Mouse (Mus musculus): ENCODE measurements around the gene Slc39a11. TPM values are rescaled to one million over a fixed set of nuclear protein-coding genes. Genes with fewer than 3 reads are reported as not detected.

The Slc39a11 gene
- polyA plus RNA-seq, 1 experiment from 2014 or later = 31.2 TPM

- Histone ChIP-seq H3K4me1 (replicated peaks) (peaks cover 56% of the 10 kb centered on the region), H3K4me3 (replicated peaks) (peak overlapping the region; percentile 85), H3K9ac (replicated peaks) (peak overlapping the region; percentile 86), H3K27me3 (no peaks in the 10 kb centered on the region), H3K4me2 (replicated peaks) (peak overlapping the region; percentile 94), H3K9me3 (no peaks in the 10 kb centered on the region), H3K36me3 (peaks cover 6% of the 10 kb centered on the region), H3K27ac (peak overlapping the region; percentile 96)
- peak; percentile 14 for ATAC-seq
- WGBS = 3% methylated on average over 35 of the region's 38 CpGs
Measured at GRCm38 (mm10) chr11:113682897-113683626, 33.2 kb upstream of the Slc39a11 start.

- Histone ChIP-seq H3K27me3 (no peaks in the 10 kb centered on the region), H3K4me1 (replicated peaks) (peaks cover 58% of the 10 kb centered on the region), H3K36me3 (peaks cover 2% of the 10 kb centered on the region), H3K27ac (no peak overlapping the region), H3K9me3 (no peaks in the 10 kb centered on the region), H3K4me3 (replicated peaks) (peak overlapping the region; percentile 4; the same call in 1 of the 2 replicates), H3K4me2 (replicated peaks) (peak overlapping the region; percentile 94), H3K9ac (replicated peaks) (no peak overlapping the region)
- no peak for ATAC-seq
Measured at GRCm38 (mm10) chr11:113681979-113682378, 32.1 kb upstream of the Slc39a11 start.

- Histone ChIP-seq H3K27me3 (no peaks in the 10 kb centered on the region), H3K36me3 (peaks cover 12% of the 10 kb centered on the region), H3K9me3 (no peaks in the 10 kb centered on the region), H3K9ac (replicated peaks) (no peak overlapping the region), H3K4me2 (replicated peaks) (no peak overlapping the region), H3K4me3 (replicated peaks) (no peak overlapping the region), H3K4me1 (replicated peaks) (peaks cover 48% of the 10 kb centered on the region), H3K27ac (no peak overlapping the region)
- ATAC-seq = no peak
- WGBS = 93% methylated on average over 2 of the region's 2 CpGs
Measured at GRCm38 (mm10) chr11:113680954-113681353, 31.1 kb upstream of the Slc39a11 start.

GRCm38 (mm10) chr11:113678373-113678772 is 28.5 kb upstream of the Slc39a11 start:
- no peak for ATAC-seq
- Histone ChIP-seq H3K4me1 (replicated peaks) (peaks cover 34% of the 10 kb centered on the region), H3K4me3 (replicated peaks) (no peak overlapping the region), H3K9ac (replicated peaks) (no peak overlapping the region), H3K36me3 (peaks cover 28% of the 10 kb centered on the region), H3K27me3 (no peaks in the 10 kb centered on the region), H3K27ac (no peak overlapping the region), H3K4me2 (replicated peaks) (no peak overlapping the region), H3K9me3 (no peaks in the 10 kb centered on the region)
- WGBS = 91% methylated on average over 8 of the region's 8 CpGs

GRCm38 (mm10) chr11:113677378-113677777 is 27.5 kb upstream of the Slc39a11 start:
- Histone ChIP-seq H3K9me3 (no peaks in the 10 kb centered on the region), H3K4me1 (replicated peaks) (peaks cover 25% of the 10 kb centered on the region), H3K4me3 (replicated peaks) (no peak overlapping the region), H3K4me2 (replicated peaks) (no peak overlapping the region), H3K9ac (replicated peaks) (no peak overlapping the region), H3K27ac (no peak overlapping the region), H3K36me3 (peaks cover 37% of the 10 kb centered on the region), H3K27me3 (no peaks in the 10 kb centered on the region)
- 94% methylated on average over 2 of the region's 2 CpGs for WGBS
- ATAC-seq = no peak

GRCm38 (mm10) chr11:113676847-113677246 is 27.0 kb upstream of the Slc39a11 start:
- no peak for ATAC-seq
- H3K36me3 ChIP-seq = peaks cover 43% of the 10 kb centered on the region
- H3K9ac ChIP-seq (replicated peaks) = no peak overlapping the region
- no peaks in the 10 kb centered on the region for H3K27me3 ChIP-seq
- 71% methylated on average over 2 of the region's 2 CpGs for WGBS
- no peaks in the 10 kb centered on the region for H3K9me3 ChIP-seq
- peaks cover 20% of the 10 kb centered on the region for H3K4me1 ChIP-seq (replicated peaks)
- no peak overlapping the region for H3K4me3 ChIP-seq (replicated peaks)
- no peak overlapping the region for H3K27ac ChIP-seq
- H3K4me2 ChIP-seq (replicated peaks) = no peak overlapping the region

GRCm38 (mm10) chr11:113674595-113674994 is 24.7 kb upstream of the Slc39a11 start:
- Histone ChIP-seq H3K36me3 (peaks cover 59% of the 10 kb centered on the region), H3K4me2 (replicated peaks) (no peak overlapping the region), H3K9ac (replicated peaks) (no peak overlapping the region), H3K4me1 (replicated peaks) (peaks cover 8% of the 10 kb centered on the region; the same call in 1 of the 2 replicates), H3K4me3 (replicated peaks) (no peak overlapping the region), H3K27ac (no peak overlapping the region), H3K27me3 (no peaks in the 10 kb centered on the region), H3K9me3 (no peaks in the 10 kb centered on the region)
- WGBS = 92% methylated on average over 5 of the region's 5 CpGs
- ATAC-seq = no peak

- Histone ChIP-seq H3K27me3 (no peaks in the 10 kb centered on the region), H3K4me2 (replicated peaks) (no peak overlapping the region), H3K9ac (replicated peaks) (no peak overlapping the region), H3K9me3 (no peaks in the 10 kb centered on the region), H3K4me3 (replicated peaks) (no peak overlapping the region), H3K4me1 (replicated peaks) (peaks cover 8% of the 10 kb centered on the region; the same call in 1 of the 2 replicates), H3K27ac (no peak overlapping the region), H3K36me3 (peaks cover 63% of the 10 kb centered on the region)
- 97% methylated on average over 4 of the region's 4 CpGs for WGBS
- ATAC-seq = no peak
Measured at GRCm38 (mm10) chr11:113673614-113674013, 23.7 kb upstream of the Slc39a11 start.

GRCm38 (mm10) chr11:113669711-113670110 is 19.8 kb upstream of the Slc39a11 start:
- H3K27me3 ChIP-seq = no peaks in the 10 kb centered on the region

GRCm38 (mm10) chr11:113668857-113669256 is 19.0 kb upstream of the Slc39a11 start:
- H3K9me3 ChIP-seq = no peaks in the 10 kb centered on the region
- no peak overlapping the region for H3K27ac ChIP-seq
- H3K4me3 ChIP-seq (replicated peaks) = no peak overlapping the region
- no peak for ATAC-seq
- H3K4me2 ChIP-seq (replicated peaks) = no peak overlapping the region
- 0 out of 2 replicates have a peak, but pooled peaks cover 4% of the 10 kb centered on the region for H3K4me1 ChIP-seq (replicated peaks)
- WGBS = 92% methylated on average over 5 of the region's 5 CpGs
- H3K9ac ChIP-seq (replicated peaks) = no peak overlapping the region
- H3K27me3 ChIP-seq = no peaks in the 10 kb centered on the region
- H3K36me3 ChIP-seq = peaks cover 55% of the 10 kb centered on the region

More at GRCm38 (mm10) chr11:113669711-113670110, 19.8 kb upstream of the Slc39a11 start:
- Histone ChIP-seq H3K4me2 (replicated peaks) (no peak overlapping the region), H3K36me3 (peaks cover 52% of the 10 kb centered on the region), H3K4me1 (replicated peaks) (no peaks in the 10 kb centered on the region), H3K9me3 (no peaks in the 10 kb centered on the region), H3K4me3 (replicated peaks) (no peak overlapping the region), H3K9ac (replicated peaks) (no peak overlapping the region), H3K27ac (no peak overlapping the region)
- 83% methylated on average over 4 of the region's 4 CpGs for WGBS
- no peak for ATAC-seq

GRCm38 (mm10) chr11:113667704-113668103 is 17.8 kb upstream of the Slc39a11 start:
- Histone ChIP-seq H3K27ac (no peak overlapping the region), H3K4me1 (replicated peaks) (0 out of 2 replicates have a peak, but pooled peaks cover 4% of the 10 kb centered on the region), H3K4me3 (replicated peaks) (no peak overlapping the region), H3K9ac (replicated peaks) (no peak overlapping the region), H3K9me3 (no peaks in the 10 kb centered on the region), H3K36me3 (peaks cover 56% of the 10 kb centered on the region), H3K27me3 (no peaks in the 10 kb centered on the region), H3K4me2 (replicated peaks) (no peak overlapping the region)
- ATAC-seq = no peak
- WGBS = 87% methylated on average over 4 of the region's 4 CpGs

GRCm38 (mm10) chr11:113667122-113667521 is 17.2 kb upstream of the Slc39a11 start:
- Histone ChIP-seq H3K4me1 (replicated peaks) (0 out of 2 replicates have a peak, but pooled peaks cover 4% of the 10 kb centered on the region), H3K27ac (peak overlapping the region; percentile 14; the same call in 1 of the 2 replicates), H3K4me3 (replicated peaks) (no peak overlapping the region), H3K27me3 (no peaks in the 10 kb centered on the region), H3K4me2 (replicated peaks) (no peak overlapping the region), H3K9me3 (no peaks in the 10 kb centered on the region), H3K9ac (replicated peaks) (no peak overlapping the region), H3K36me3 (peaks cover 57% of the 10 kb centered on the region)
- ATAC-seq = no peak
- 84% methylated on average over 2 of the region's 2 CpGs for WGBS

Measured in midbrain, embryonic 13.5 days (tissue).